Mouse (Mus musculus): ENCODE measurements around the gene Vcam1.

Gene Vcam1

GRCm38 (mm10) chr3:116126508-116127190, 2.8 kb downstream of the Vcam1 start:
- in situ Hi-C loops (cut with MboI) = no loop called here

GRCm38 (mm10) chr3:116126070-116126469, 3.4 kb downstream of the Vcam1 start:
- in situ Hi-C loops (cut with MboI) = no loop called here

- in situ Hi-C loops (cut with MboI) = no loop called here
These were observed 5.7 kb downstream of the Vcam1 start for GRCm38 (mm10) chr3:116123827-116124226.

- in situ Hi-C loops (cut with MboI) = no loop called here
These were observed 6.8 kb downstream of the Vcam1 start for GRCm38 (mm10) chr3:116122696-116123095.

GRCm38 (mm10) chr3:116121026-116121425, 8.5 kb downstream of the Vcam1 start:
- in situ Hi-C loops (cut with MboI) = no loop called here

GRCm38 (mm10) chr3:116120391-116120790, 9.1 kb downstream of the Vcam1 start:
- in situ Hi-C loops (cut with MboI) = no loop called here

GRCm38 (mm10) chr3:116119162-116119561, 10.3 kb downstream of the Vcam1 start:
- in situ Hi-C loops (cut with MboI) = no loop called here

- in situ Hi-C loops (cut with MboI) = no loop called here
These were observed 12.4 kb downstream of the Vcam1 start for GRCm38 (mm10) chr3:116117046-116117445.

GRCm38 (mm10) chr3:116114249-116115188, 15.0 kb downstream of the Vcam1 start:
- in situ Hi-C loops (cut with MboI) = no loop called here

- in situ Hi-C loops (cut with MboI) = no loop called here
These were observed 15.8 kb downstream of the Vcam1 start for GRCm38 (mm10) chr3:116113443-116114241.

GRCm38 (mm10) chr3:116112816-116113405, 16.6 kb downstream of the Vcam1 start:
- in situ Hi-C loops (cut with MboI) = no loop called here

GRCm38 (mm10) chr3:116105713-116106112, 23.8 kb downstream of the Vcam1 start:
- in situ Hi-C loops (cut with MboI) = no loop called here

GRCm38 (mm10) chr3:116104866-116105647, 24.4 kb downstream of the Vcam1 start:
- in situ Hi-C loops (cut with MboI) = no loop called here

- in situ Hi-C loops (cut with MboI) = no loop called here
These were observed 25.2 kb downstream of the Vcam1 start for GRCm38 (mm10) chr3:116104270-116104669.

GRCm38 (mm10) chr3:116100850-116101249, 28.6 kb downstream of the Vcam1 start:
- in situ Hi-C loops (cut with MboI) = no loop called here

GRCm38 (mm10) chr3:116095934-116096333, 33.6 kb downstream of the Vcam1 start:
- in situ Hi-C loops (cut with MboI) = no loop called here

GRCm38 (mm10) chr3:116095312-116095711, 34.2 kb downstream of the Vcam1 start:
- in situ Hi-C loops (cut with MboI) = no loop called here

GRCm38 (mm10) chr3:116094886-116095285, 34.6 kb downstream of the Vcam1 start:
- in situ Hi-C loops (cut with MboI) = no loop called here

GRCm38 (mm10) chr3:116094288-116094687, 35.2 kb downstream of the Vcam1 start:
- in situ Hi-C loops (cut with MboI) = no loop called here

GRCm38 (mm10) chr3:116092547-116092946, 36.9 kb downstream of the Vcam1 start:
- in situ Hi-C loops (cut with MboI) = no loop called here

- in situ Hi-C loops (cut with MboI) = no loop called here
These were observed 37.8 kb downstream of the Vcam1 start for GRCm38 (mm10) chr3:116091706-116092105.
